Comparison of ENCODE assay signal across 12 mouse cellular contexts in the genomic region with DNA sequence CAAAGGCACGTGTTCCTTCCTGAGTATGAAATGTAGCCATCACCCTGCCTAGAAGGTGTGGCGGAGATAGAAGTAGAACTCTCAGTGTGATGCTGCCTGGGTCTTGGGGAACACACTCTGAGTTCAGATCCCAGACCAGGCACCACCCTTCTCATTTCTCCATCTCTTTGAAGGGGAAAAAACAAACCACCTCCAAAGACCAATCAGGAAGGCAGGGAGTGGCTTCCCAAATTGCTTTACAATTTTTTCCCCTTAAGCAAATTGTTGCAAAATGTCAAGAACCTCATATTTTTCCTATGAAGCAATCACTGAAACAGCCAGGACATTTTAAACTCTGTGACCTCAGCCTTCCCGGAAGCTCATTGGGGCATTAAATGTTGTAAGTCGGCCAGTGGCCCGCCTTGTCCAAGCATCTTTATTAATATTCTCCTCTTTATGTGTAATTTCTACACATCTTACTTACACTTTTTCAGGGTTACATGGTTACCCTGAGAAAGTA.
DNase-seq lines count a peak whose midpoint lies in the region; ATAC-seq lines count a peak whose summit lies in the region.
"Had no signal": no experiment of that assay in that cellular context is flagged by ENCODE, and none has a peak within 500 bp of the region (broad histone marks: within the 10 kb centered on the region; RNA-seq: fewer than 3 reads in every experiment).

No protein-coding gene starts in this region.

- ATAC-seq in granulocyte monocyte progenitor cell, adult 5-6 weeks (replicated peaks; ENCODE audit: poor library complexity, severe bottlenecking) = peak; percentile 42
- ATAC-seq in megakaryocyte progenitor cell, adult 5-6 weeks (replicated peaks; ENCODE audit: poor library complexity) = peak; percentile 29
- ATAC-seq: forebrain, embryonic 16.5 days; inflammation-experienced regulatory T-cells, adult 6 months had no signal

- peak; percentile 27 for DNase-seq in kidney, adult 9 months
- no peak for DNase-seq in kidney, postnatal 4 days
- DNase-seq in adipocyte (ENCODE audit: low spot score) = peak; percentile 65
- DNase-seq in layer of hippocampus, adult 9-10 months (ENCODE audit: low spot score) = no peak
- no peak for DNase-seq in ovary, postnatal 10 days (ENCODE audit: low spot score)
- DNase-seq in spleen, postnatal 4 days (ENCODE audit: low spot score in 2 of 2) = no peak
- DNase-seq: cerebellum, adult 9-11 months; gastrocnemius, postnatal 10 days had no signal

Comparison
In these comparisons a context has a peak if more than half of its experiments do, and no peak if none do; other contexts are left out.
1. DNase-seq: peak in kidney, adult 9 months (single experiment) and adipocyte (single experiment); none in kidney, postnatal 4 days (0 of 2), layer of hippocampus, adult 9-10 months (single experiment), ovary, postnatal 10 days (single experiment) and spleen, postnatal 4 days (0 of 2).